Mouse (Mus musculus) forebrain, embryonic 15.5 days (tissue): ENCODE data around the gene Gm11639. TPM values are rescaled to one million over a fixed set of nuclear protein-coding genes. Genes with fewer than 3 reads are reported as not detected.

Experiments
- ATAC-seq: fragments of 200-750 bp; cut with Nextera tagmentation; replicated peaks from 2 replicates; pipeline ENCODE4 v1.8.0; 2017; ENCODE audit warnings: mild to moderate bottlenecking, moderate TSS enrichment, moderate library complexity
- H3K27ac ChIP-seq: fragments of 300-500 bp; sonication (generic); replicated peaks from 2 replicates; pipeline ENCODE4 v1.5.1; 2015; ENCODE audit warnings: mild to moderate bottlenecking, inconsistent platforms
- H3K27me3 ChIP-seq: fragments of 300-500 bp; sonication (generic); 2 replicates; pipeline ENCODE4 v1.6.1; 2015; ENCODE audit warnings: inconsistent platforms
- H3K36me3 ChIP-seq: fragments of 300-500 bp; sonication (generic); 2 replicates; pipeline ENCODE4 v1.6.1; 2015; ENCODE audit warnings: mild to moderate bottlenecking, inconsistent platforms
- H3K4me1 ChIP-seq: fragments of 300-500 bp; sonication (generic); 2 replicates; pipeline ENCODE4 v1.6.1; 2015; ENCODE audit warnings: inconsistent platforms
- H3K4me2 ChIP-seq: fragments of 300-500 bp; sonication (generic); replicated peaks from 2 replicates; pipeline ENCODE4 v1.6.1; 2015; ENCODE audit warnings: mild to moderate bottlenecking, inconsistent platforms
- H3K4me3 ChIP-seq: fragments of 300-500 bp; sonication (generic); 2 replicates; pipeline ENCODE4 v1.5.1; 2015; ENCODE audit warnings: mild to moderate bottlenecking, inconsistent platforms
- H3K9ac ChIP-seq: fragments of 300-500 bp; sonication (generic); replicated peaks from 2 replicates; pipeline ENCODE4 v1.6.1; 2015; ENCODE audit warnings: mild to moderate bottlenecking, inconsistent platforms
- H3K9me3 ChIP-seq: fragments of 300-500 bp; sonication (generic); 2 replicates; pipeline ENCODE4 v1.6.1; 2016; ENCODE audit warnings: inconsistent platforms
- WGBS: fragments of 180-500 bp; shearing (Covaris S2); methylation state at CpG from one replicate; pipeline ENCODE4 v1.1.7; 2015; ENCODE audit warnings: mixed read lengths; 5-methylcytosine and 5-hydroxymethylcytosine counted together
- polyA plus RNA-seq: library from polyadenylated mRNA; unstranded; fragments of >200 nt; fragmentation: Nextera tagmentation; extraction: Ambion mirVana; gene quantifications from 2 replicates; pipeline ENCODE4 v1.2.1, GENCODE M21; 2015

Gene Gm11639
- polyA plus RNA-seq, 1 experiment from 2014 or later: 0.01 TPM

DNA sequence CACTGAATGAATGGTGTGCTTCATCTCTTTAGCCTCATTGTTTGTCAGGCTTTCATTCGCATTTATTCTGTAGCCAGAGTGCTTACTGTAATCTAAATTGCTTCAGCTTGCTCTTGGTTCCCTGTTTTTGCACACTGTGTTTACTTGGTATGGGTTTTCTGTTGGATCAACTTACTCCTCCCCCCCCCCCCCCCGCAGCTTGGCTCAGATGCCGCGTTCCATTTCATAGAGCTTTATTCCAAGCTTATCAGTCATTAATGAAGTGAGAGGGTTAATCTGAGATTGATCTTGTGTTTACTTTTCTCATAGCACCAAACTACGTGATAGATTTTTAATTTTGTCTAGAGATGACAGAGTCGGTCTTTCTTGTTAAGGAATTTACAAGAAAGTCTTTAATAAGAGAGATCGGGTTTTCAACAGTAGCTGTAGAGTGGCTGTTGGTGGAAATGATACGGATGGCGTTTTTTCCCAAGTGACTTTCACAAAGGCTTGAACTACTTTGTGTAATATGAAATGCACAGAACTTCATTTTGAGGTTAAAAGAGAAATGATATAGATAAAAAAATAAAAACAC, 59.6 kb downstream of the Gm11639 start:
- no peaks in the 10 kb centered on the region for H3K4me1 ChIP-seq
- H3K27ac ChIP-seq: no peak overlapping the region
- H3K4me3 ChIP-seq: no peak overlapping the region
- H3K36me3 ChIP-seq: no peaks in the 10 kb centered on the region
- WGBS: 88% methylated on average over 9 of the region's 9 CpGs
- no peak for ATAC-seq
- no peaks in the 10 kb centered on the region for H3K9me3 ChIP-seq
- H3K9ac ChIP-seq: no peak overlapping the region
- H3K27me3 ChIP-seq: no peaks in the 10 kb centered on the region
- H3K4me2 ChIP-seq: no peak overlapping the region

- H3K27ac ChIP-seq: no peak overlapping the region
- no peaks in the 10 kb centered on the region for H3K4me1 ChIP-seq
- no peaks in the 10 kb centered on the region for H3K36me3 ChIP-seq
- H3K4me2 ChIP-seq: no peak overlapping the region
- H3K9ac ChIP-seq: no peak overlapping the region
- H3K27me3 ChIP-seq: no peaks in the 10 kb centered on the region
- WGBS: 35% methylated on average over 6 of the region's 6 CpGs
- no peaks in the 10 kb centered on the region for H3K9me3 ChIP-seq
- H3K4me3 ChIP-seq: no peak overlapping the region
- no peak for ATAC-seq
Observed at GRCm38 (mm10) chr11:104765762-104766161, 80.3 kb downstream of the Gm11639 start.

- no peak overlapping the region for H3K4me3 ChIP-seq
- H3K27me3 ChIP-seq: no peaks in the 10 kb centered on the region
- 67% methylated on average over 1 of the region's 1 CpGs for WGBS
- H3K9me3 ChIP-seq: no peaks in the 10 kb centered on the region
- no peak overlapping the region for H3K27ac ChIP-seq
- no peak overlapping the region for H3K4me2 ChIP-seq
- H3K36me3 ChIP-seq: no peaks in the 10 kb centered on the region
- ATAC-seq: no peak
- H3K9ac ChIP-seq: no peak overlapping the region
- no peaks in the 10 kb centered on the region for H3K4me1 ChIP-seq
Observed at GRCm38 (mm10) chr11:104767068-104767467, 81.6 kb downstream of the Gm11639 start.

- no peak overlapping the region for H3K27ac ChIP-seq
- no peak overlapping the region for H3K4me3 ChIP-seq
- no peaks in the 10 kb centered on the region for H3K27me3 ChIP-seq
- no peak for ATAC-seq
- H3K36me3 ChIP-seq: no peaks in the 10 kb centered on the region
- H3K9ac ChIP-seq: no peak overlapping the region
- WGBS: 15% methylated on average over 5 of the region's 5 CpGs
- no peak overlapping the region for H3K4me2 ChIP-seq
- H3K4me1 ChIP-seq: no peaks in the 10 kb centered on the region
- H3K9me3 ChIP-seq: no peaks in the 10 kb centered on the region
Observed at GRCm38 (mm10) chr11:104768072-104768471, 82.6 kb downstream of the Gm11639 start.

GRCm38 (mm10) chr11:104778796-104779195, 93.3 kb downstream of the Gm11639 start:
- 66% methylated on average over 2 of the region's 2 CpGs for WGBS
- H3K27me3 ChIP-seq: no peaks in the 10 kb centered on the region
- no peaks in the 10 kb centered on the region for H3K9me3 ChIP-seq
- H3K4me3 ChIP-seq: no peak overlapping the region
- no peaks in the 10 kb centered on the region for H3K4me1 ChIP-seq
- H3K9ac ChIP-seq: no peak overlapping the region
- H3K4me2 ChIP-seq: no peak overlapping the region
- no peak for ATAC-seq
- H3K27ac ChIP-seq: no peak overlapping the region
- no peaks in the 10 kb centered on the region for H3K36me3 ChIP-seq

DNA sequence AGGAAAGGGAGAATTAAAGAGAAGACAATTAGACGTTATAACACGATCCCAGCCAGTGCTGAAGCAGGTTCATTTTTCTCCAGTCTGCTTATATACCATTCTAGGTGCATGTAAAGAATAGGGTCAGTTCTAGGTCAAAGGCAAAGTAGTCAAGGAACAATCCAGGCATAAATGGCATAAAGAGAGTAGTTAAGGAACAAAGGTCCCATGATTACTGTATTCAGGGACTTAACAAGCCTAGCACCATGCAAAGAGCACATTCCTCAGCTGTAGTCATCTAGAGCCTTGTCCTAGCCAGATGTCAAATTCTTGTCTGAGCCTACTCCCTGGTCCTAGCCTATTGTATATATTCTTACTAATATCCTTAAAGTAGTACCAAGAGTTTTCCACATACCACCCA, 259.2 kb downstream of the Gm11639 start:
- 85% methylated on average over 2 of the region's 2 CpGs for WGBS
- no peaks in the 10 kb centered on the region for H3K36me3 ChIP-seq

GRCm38 (mm10) chr11:104952349-104952748, 266.8 kb downstream of the Gm11639 start:
- H3K9ac ChIP-seq: no peak overlapping the region
- no peaks in the 10 kb centered on the region for H3K27me3 ChIP-seq
- WGBS: 74% methylated on average over 4 of the region's 4 CpGs
- no peaks in the 10 kb centered on the region for H3K9me3 ChIP-seq
- no peaks in the 10 kb centered on the region for H3K36me3 ChIP-seq
- ATAC-seq: no peak
- no peak overlapping the region for H3K4me2 ChIP-seq
- H3K27ac ChIP-seq: no peak overlapping the region
- no peaks in the 10 kb centered on the region for H3K4me1 ChIP-seq
- no peak overlapping the region for H3K4me3 ChIP-seq

More for the DNA sequence above, 259.2 kb downstream of the Gm11639 start:
- Histone ChIP-seq H3K4me2 (no peak overlapping the region), H3K4me3 (no peak overlapping the region), H3K27ac (no peak overlapping the region), H3K9me3 (no peaks in the 10 kb centered on the region), H3K9ac (no peak overlapping the region), H3K27me3 (no peaks in the 10 kb centered on the region), H3K4me1 (no peaks in the 10 kb centered on the region)
- no peak for ATAC-seq

DNA sequence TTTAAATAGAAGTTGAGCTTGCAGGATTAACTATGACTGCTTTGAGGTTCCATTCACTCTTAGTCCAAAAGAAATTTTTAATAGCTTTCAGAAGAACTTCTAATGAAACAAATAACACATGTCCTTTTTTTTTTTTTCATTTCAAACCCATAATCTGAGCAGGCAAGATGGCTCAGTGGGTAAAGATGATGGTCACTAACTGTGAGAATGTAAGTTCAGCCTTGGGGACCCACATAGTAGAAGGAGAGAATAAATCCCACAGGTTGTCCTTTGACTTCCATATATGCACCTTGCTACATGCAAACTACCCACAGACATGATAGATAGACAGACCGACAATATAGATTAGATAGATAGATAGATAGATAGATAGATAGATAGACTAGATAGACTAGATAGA, 282.4 kb downstream of the Gm11639 start:
- Histone ChIP-seq H3K36me3 (no peaks in the 10 kb centered on the region), H3K9me3 (no peaks in the 10 kb centered on the region), H3K27me3 (no peaks in the 10 kb centered on the region), H3K27ac (no peak overlapping the region), H3K4me2 (no peak overlapping the region), H3K4me3 (no peak overlapping the region), H3K9ac (no peak overlapping the region), H3K4me1 (no peaks in the 10 kb centered on the region)
- WGBS: 100% methylated on average over 1 of the region's 1 CpGs
- ATAC-seq: no peak

DNA sequence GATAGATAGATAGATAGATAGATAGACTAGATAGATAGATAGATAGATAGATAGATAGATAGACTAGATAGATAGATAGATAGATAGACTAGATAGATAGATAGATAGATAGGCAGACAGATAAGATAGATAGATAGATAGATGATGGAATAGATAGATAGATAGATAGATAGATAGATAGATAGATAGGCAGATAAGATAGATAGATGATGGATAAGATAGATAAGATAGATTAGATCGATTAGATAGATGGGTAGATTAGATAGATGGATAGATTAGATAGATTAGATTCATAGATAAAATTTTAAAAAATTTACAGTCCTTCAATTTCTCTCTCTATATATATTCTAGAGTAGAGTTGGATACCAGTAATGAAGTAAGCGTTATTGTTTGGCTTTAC, 282.9 kb downstream of the Gm11639 start:
- Histone ChIP-seq H3K4me2 (no peak overlapping the region), H3K36me3 (no peaks in the 10 kb centered on the region), H3K27me3 (no peaks in the 10 kb centered on the region), H3K27ac (no peak overlapping the region), H3K4me1 (no peaks in the 10 kb centered on the region), H3K9ac (no peak overlapping the region), H3K4me3 (no peak overlapping the region), H3K9me3 (no peaks in the 10 kb centered on the region)
- 99% methylated on average over 2 of the region's 2 CpGs for WGBS
- no peak for ATAC-seq

GRCm38 (mm10) chr11:104971322-104971721, 285.8 kb downstream of the Gm11639 start:
- Histone ChIP-seq H3K4me2 (no peak overlapping the region), H3K36me3 (no peaks in the 10 kb centered on the region), H3K4me1 (no peaks in the 10 kb centered on the region), H3K9ac (no peak overlapping the region), H3K9me3 (no peaks in the 10 kb centered on the region), H3K4me3 (no peak overlapping the region), H3K27me3 (no peaks in the 10 kb centered on the region), H3K27ac (no peak overlapping the region)
- ATAC-seq: no peak
- WGBS: 2% methylated on average over 4 of the region's 4 CpGs

DNA sequence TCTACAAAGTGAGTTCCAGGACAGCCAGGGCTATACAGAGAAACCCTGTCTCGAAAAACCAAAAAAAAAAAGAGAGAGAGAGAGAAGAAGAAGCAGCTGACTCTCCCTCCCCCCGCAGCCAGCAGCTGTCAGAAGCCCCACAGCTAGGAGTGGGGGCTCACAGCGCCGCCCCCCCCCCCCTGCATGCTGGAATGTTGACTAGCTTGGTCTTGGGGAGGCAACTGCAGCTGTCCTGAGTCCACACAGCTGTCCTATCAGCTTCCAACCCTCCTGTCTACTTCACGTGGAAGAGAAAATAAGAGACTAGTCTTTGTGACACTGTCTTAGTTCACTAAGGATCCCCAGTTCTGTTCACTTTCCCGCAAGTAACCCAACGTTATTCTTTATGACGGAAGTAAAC, 287.0 kb downstream of the Gm11639 start:
- H3K27me3 ChIP-seq: no peaks in the 10 kb centered on the region
- no peak overlapping the region for H3K4me3 ChIP-seq
- no peak overlapping the region for H3K9ac ChIP-seq
- no peak overlapping the region for H3K27ac ChIP-seq
- WGBS: 80% methylated on average over 8 of the region's 8 CpGs
- no peaks in the 10 kb centered on the region for H3K4me1 ChIP-seq
- no peak overlapping the region for H3K4me2 ChIP-seq
- no peak for ATAC-seq
- no peaks in the 10 kb centered on the region for H3K36me3 ChIP-seq
- no peaks in the 10 kb centered on the region for H3K9me3 ChIP-seq

DNA sequence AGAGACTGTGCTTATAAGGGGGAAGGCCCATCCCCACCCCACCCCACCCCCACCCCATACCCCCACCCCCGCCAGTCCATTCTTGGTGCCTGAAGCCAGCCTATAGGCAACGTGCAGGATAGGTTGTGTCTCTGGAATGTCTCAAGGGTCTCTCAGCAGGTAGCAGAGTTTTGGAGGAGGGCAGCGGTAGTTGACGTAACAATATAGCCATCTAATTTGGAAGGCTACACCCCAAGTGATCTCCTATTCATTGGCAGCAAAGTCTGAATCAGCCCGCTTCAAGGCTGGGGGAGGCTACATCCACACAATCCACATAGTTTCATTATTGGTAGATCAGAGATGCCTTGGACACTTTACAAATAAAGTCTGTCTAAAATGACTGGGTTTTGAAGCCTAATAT, 292.5 kb downstream of the Gm11639 start:
- H3K4me3 ChIP-seq: no peak overlapping the region
- no peak for ATAC-seq
- no peak overlapping the region for H3K27ac ChIP-seq
- no peaks in the 10 kb centered on the region for H3K27me3 ChIP-seq
- H3K9ac ChIP-seq: no peak overlapping the region
- no peak overlapping the region for H3K4me2 ChIP-seq
- 59% methylated on average over 5 of the region's 5 CpGs for WGBS
- no peaks in the 10 kb centered on the region for H3K36me3 ChIP-seq
- H3K4me1 ChIP-seq: no peaks in the 10 kb centered on the region
- no peaks in the 10 kb centered on the region for H3K9me3 ChIP-seq

GRCm38 (mm10) chr11:104981342-104982055, 296.0 kb downstream of the Gm11639 start:
- Histone ChIP-seq H3K9ac (no peak overlapping the region), H3K4me3 (no peak overlapping the region), H3K36me3 (no peaks in the 10 kb centered on the region), H3K4me1 (no peaks in the 10 kb centered on the region), H3K4me2 (no peak overlapping the region), H3K27ac (no peak overlapping the region), H3K9me3 (no peaks in the 10 kb centered on the region), H3K27me3 (no peaks in the 10 kb centered on the region)
- WGBS: 77% methylated on average over 15 of the region's 15 CpGs
- no peak for ATAC-seq
